Mouse (Mus musculus): ENCODE results near the gene Fmo5. TPM values are rescaled to one million over a fixed set of nuclear protein-coding genes. Genes with fewer than 3 reads are reported as not detected.

Fmo5 gene
- total and polyA plus RNA-seq, 3 experiments = 0.39 to 0.55 (median 0.40) TPM

DNA sequence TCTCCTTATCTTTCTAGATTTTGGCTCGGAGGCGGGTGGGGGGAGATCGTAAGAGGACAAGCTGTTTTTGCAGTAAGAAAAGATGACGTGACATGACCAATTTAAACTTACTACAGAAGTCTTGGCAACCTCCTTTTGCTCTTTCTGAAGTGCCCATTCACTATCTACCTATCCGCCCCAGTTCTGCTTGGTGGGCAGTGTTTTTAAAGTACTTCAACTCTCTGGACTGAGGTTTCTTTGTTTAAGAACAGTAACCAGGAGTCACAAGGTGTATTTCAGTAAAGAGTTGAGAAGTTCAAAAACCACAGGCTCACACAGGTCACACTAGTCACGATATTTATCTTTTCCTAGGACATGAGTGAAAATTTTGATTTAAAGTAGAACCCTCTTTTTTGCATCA, 33.5 kb upstream of the Fmo5 start:
- no peak overlapping the region for H3K4me2 ChIP-seq (ENCODE audit: insufficient read depth, low read depth, poor library complexity, severe bottlenecking)
- no peaks in the 10 kb centered on the region for H3K9me3 ChIP-seq (replicated peaks; ENCODE audit: low read length)
- H3K79me2 ChIP-seq (replicated peaks; ENCODE audit: control insufficient read depth, extremely low read depth, insufficient read depth, poor library complexity, severe bottlenecking) = no peaks in the 10 kb centered on the region
- dilution Hi-C loops (cut with MboI; ENCODE audit: extremely low pct_ligation_motif_present, extremely low pct_unique_long_range_greater_than_20kb, low sequenced_read_pairs) (no loop called here), in situ Hi-C loops (cut with MboI; ENCODE audit: low pct_ligation_motif_present, low pct_unique_long_range_greater_than_20kb, low sequenced_read_pairs) (loop anchor here (25.0 kb wide), 1 partner anchor 658 kb away; the partner anchor contains the start of gene Gja8)
- no peaks in the 10 kb centered on the region for H3K27me3 ChIP-seq (replicated peaks)
- H3K36me3 ChIP-seq (replicated peaks in 1 of 2; ENCODE audit: control insufficient read depth in 1 of 2, insufficient read depth in 1 of 2, low read length in 1 of 2) = peaks cover 26 to 93% of the 10 kb centered on the region in 2 experiments
- TF ChIP-seq NELFE (IDR thresholded peaks at IDR 0.05; ENCODE audit: low read depth, low read length) = no peak
- no peak for TF ChIP-seq MXI1 (IDR thresholded peaks at IDR 0.05; ENCODE audit: low read depth, low read length)
- no peak for TF ChIP-seq TCF12 (IDR thresholded peaks at IDR 0.05; ENCODE audit: low read depth, low read length)
- TF ChIP-seq ELF1 (IDR thresholded peaks at IDR 0.05; ENCODE audit: low read depth, low read length) = no peak
- TF ChIP-seq BHLHE40 (IDR thresholded peaks at IDR 0.05; ENCODE audit: low read depth, low read length) = no peak
- TF ChIP-seq SMC3 (IDR thresholded peaks at IDR 0.05; ENCODE audit: low read depth, low read length) = no peak
- no peak for TF ChIP-seq MAX (IDR thresholded peaks at IDR 0.05; ENCODE audit: low read length)
- TF ChIP-seq JUN (IDR thresholded peaks at IDR 0.05; ENCODE audit: insufficient read depth, low read depth, low read length) = no peak
- TF ChIP-seq USF2 (conservative IDR thresholded peaks at IDR 0.05; ENCODE audit: low read depth, low read length) = no peak
- TF ChIP-seq SIN3A (IDR thresholded peaks at IDR 0.05; ENCODE audit: low read length) = no peak
- no peak for TF ChIP-seq CHD2 (IDR thresholded peaks at IDR 0.05; ENCODE audit: low read length)
- no peak for TF ChIP-seq GABPA (IDR thresholded peaks at IDR 0.05; ENCODE audit: insufficient replicate concordance, low read depth, low read length)
- no peak overlapping the region for H3K9ac ChIP-seq (ENCODE audit: insufficient read depth, low read depth)
- DNase-seq (ENCODE audit: extremely low read depth) = no peak
- no peaks in the 10 kb centered on the region for H3K4me1 ChIP-seq (ENCODE audit: control insufficient read depth in 1 of 2, insufficient read depth in 2 of 2)
- no peak overlapping the region for H3K27ac ChIP-seq (ENCODE audit: insufficient read depth, low read depth)
- H3K4me3 ChIP-seq (replicated peaks in 1 of 3; ENCODE audit: low read depth in 2 of 3, low read length in 2 of 3, poor library complexity in 1 of 3) = no peak overlapping the region

DNA sequence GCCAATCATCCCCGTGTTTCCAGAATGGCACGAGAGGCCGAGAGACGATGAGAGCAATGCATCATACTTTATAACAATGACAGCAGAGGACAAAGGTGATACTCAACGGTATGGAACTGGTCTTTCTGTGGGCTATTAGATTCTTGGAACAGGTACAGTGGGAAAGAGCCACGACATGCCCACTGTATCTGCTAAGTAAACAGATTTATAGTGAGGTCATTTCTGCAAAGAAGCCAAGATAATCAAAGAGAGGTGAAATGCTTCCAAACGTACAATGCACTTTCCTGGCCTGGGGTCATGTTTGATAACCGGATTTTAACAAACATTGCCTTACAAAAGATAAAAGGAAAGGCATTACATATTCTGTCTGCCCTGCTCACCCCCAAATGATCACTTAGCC, 31.8 kb upstream of the Fmo5 start:
- Histone ChIP-seq H3K4me3 (replicated peaks in 1 of 3; ENCODE audit: low read depth in 2 of 3, low read length in 2 of 3, poor library complexity in 1 of 3) (no peak overlapping the region), H3K9ac (ENCODE audit: insufficient read depth, low read depth) (no peak overlapping the region), H3K79me2 (replicated peaks; ENCODE audit: control insufficient read depth, extremely low read depth, insufficient read depth, poor library complexity, severe bottlenecking) (no peaks in the 10 kb centered on the region), H3K4me2 (ENCODE audit: insufficient read depth, low read depth, poor library complexity, severe bottlenecking) (no peak overlapping the region), H3K9me3 (replicated peaks; ENCODE audit: low read length) (no peaks in the 10 kb centered on the region), H3K27ac (ENCODE audit: insufficient read depth, low read depth) (no peak overlapping the region), H3K36me3 (replicated peaks in 1 of 2; ENCODE audit: control insufficient read depth in 1 of 2, insufficient read depth in 1 of 2, low read length in 1 of 2) (peaks cover 28 to 93% of the 10 kb centered on the region in 2 experiments), H3K4me1 (ENCODE audit: control insufficient read depth in 1 of 2, insufficient read depth in 2 of 2) (no peaks in the 10 kb centered on the region), H3K27me3 (replicated peaks) (no peaks in the 10 kb centered on the region)
- no peak for TF ChIP-seq ZKSCAN1 (IDR thresholded peaks at IDR 0.05; ENCODE audit: borderline replicate concordance, low read depth, low read length)
- dilution Hi-C loops (cut with MboI; ENCODE audit: extremely low pct_ligation_motif_present, extremely low pct_unique_long_range_greater_than_20kb, low sequenced_read_pairs) (no loop called here), in situ Hi-C loops (cut with MboI; ENCODE audit: low pct_ligation_motif_present, low pct_unique_long_range_greater_than_20kb, low sequenced_read_pairs) (loop anchor here (25.0 kb wide), 1 partner anchor 659 kb away; the partner anchor contains the start of gene Gja8)
- no peak for DNase-seq (ENCODE audit: extremely low read depth)
